Mouse (Mus musculus) brain, embryonic 14.5 days (tissue): ENCODE data around the gene Nlrp9b. TPM values are rescaled to one million over a fixed set of nuclear protein-coding genes. Genes with fewer than 3 reads are reported as not detected.
"Not testable (repeated sequence)": the region's sequence is repeated elsewhere in the genome, so short reads cannot be mapped to it uniquely, and the experiment has no call there.

ENCODE experiments used
- DNase-seq: peaks from one replicate; pipeline ENCODE4 v3.0.0-alpha.2; 2011; ENCODE audit warnings: low read depth
- CTCF ChIP-seq: fragments of 200-500 bp; IDR thresholded peaks from 2 replicates; pipeline ENCODE4 v1.5.1; 2012; ENCODE audit warnings: inconsistent platforms, mild to moderate bottlenecking, moderate library complexity, borderline replicate concordance; ENCODE audit not compliant: insufficient read depth, insufficient read length; ENCODE audit errors: extremely low read depth
- POLR2A ChIP-seq: fragments of 200-500 bp; IDR thresholded peaks from 2 replicates; pipeline ENCODE4 v1.6.1; 2012; ENCODE audit warnings: mild to moderate bottlenecking, inconsistent platforms, borderline replicate concordance; ENCODE audit not compliant: poor library complexity, insufficient read depth, insufficient read length, severe bottlenecking; ENCODE audit errors: extremely low read depth
- polyA plus RNA-seq: library from polyadenylated mRNA; depleted of rRNA; stranded (reverse); fragments of >200 nt; gene quantifications from 2 replicates; pipeline ENCODE4 v1.2.3, GENCODE M21; 2012; rRNA removed

The Nlrp9b gene
- polyA plus RNA-seq, 1 experiment: not detected

GRCm38 (mm10) chr7:19964985-19965579, 26.2 kb upstream of the Nlrp9b start, which contains the start of gene Ceacam20:
Gene Ceacam20, plus strand, starts transcription at chr7:19965412.
- TF ChIP-seq CTCF (no peak), POLR2A (no peak)
- no peak for DNase-seq

- TF ChIP-seq POLR2A (no peak), CTCF (no peak)
- DNase-seq: no peak
Observed at GRCm38 (mm10) chr7:19969106-19969505, 22.2 kb upstream of the Nlrp9b start.

GRCm38 (mm10) chr7:19969541-19970090, 21.6 kb upstream of the Nlrp9b start:
- TF ChIP-seq POLR2A (no peak), CTCF (no peak)
- no peak for DNase-seq

GRCm38 (mm10) chr7:19970196-19970595, 21.1 kb upstream of the Nlrp9b start:
- TF ChIP-seq CTCF: no peak
- TF ChIP-seq POLR2A: no peak

GRCm38 (mm10) chr7:19971516-19971915, 19.7 kb upstream of the Nlrp9b start:
- DNase-seq: no peak
- TF ChIP-seq CTCF (no peak), POLR2A (no peak)

More at GRCm38 (mm10) chr7:19970196-19970595, 21.1 kb upstream of the Nlrp9b start:
- no peak for DNase-seq

- not testable (repeated sequence) for DNase-seq
Observed at GRCm38 (mm10) chr7:19996721-19997120, 5.5 kb downstream of the Nlrp9b start.

- no peak for DNase-seq
- TF ChIP-seq CTCF (no peak), POLR2A (no peak)
Observed at GRCm38 (mm10) chr7:20009987-20010386, 18.7 kb downstream of the Nlrp9b start.

- not testable (repeated sequence) for DNase-seq
Observed at GRCm38 (mm10) chr7:20064100-20064499, 72.8 kb downstream of the Nlrp9b start.

- not testable (repeated sequence) for DNase-seq
Observed at GRCm38 (mm10) chr7:20078118-20078517, 86.9 kb downstream of the Nlrp9b start.

- DNase-seq: not testable (repeated sequence)
Observed at GRCm38 (mm10) chr7:20099380-20099779, 108.1 kb downstream of the Nlrp9b start, which contains the start of gene Vmn1r91. Gene Vmn1r91, plus strand, starts transcription at chr7:20099680.

GRCm38 (mm10) chr7:20122479-20122878, 131.2 kb downstream of the Nlrp9b start, which contains the start of gene Gm16442:
Gene Gm16442, minus strand, starts transcription at chr7:20122579.
- DNase-seq: not testable (repeated sequence)

Other genes starting within 250 kb of the Nlrp9b start
- gene Nectin2, start 241.0 kb upstream of the Nlrp9b start, polyA plus RNA-seq: 39.7 and 45.2 TPM in 2 replicates
- gene Bcam, start 220.4 kb upstream of the Nlrp9b start, polyA plus RNA-seq: 13.8 and 19.5 TPM in 2 replicates
- 0.33 and 0.58 TPM in 2 replicates for gene Cblc, start 194.7 kb upstream of the Nlrp9b start, polyA plus RNA-seq
- gene Bcl3, start 168.7 kb upstream of the Nlrp9b start, polyA plus RNA-seq: 0.47 and 0.92 TPM in 2 replicates
- 17.1 and 18.8 TPM in 2 replicates for gene Gm19345, start 139.5 kb upstream of the Nlrp9b start, polyA plus RNA-seq
- gene Ceacam16, start 130.2 kb upstream of the Nlrp9b start, polyA plus RNA-seq: not detected in 2 replicates
- gene Ceacam19, start 103.5 kb upstream of the Nlrp9b start, polyA plus RNA-seq: 0.03 and 0.15 TPM in 2 replicates
- gene Pvr, start 70.3 kb upstream of the Nlrp9b start, polyA plus RNA-seq: 8.1 and 11.9 TPM in 2 replicates
- not detected in 2 replicates for gene Igsf23, start 40.7 kb upstream of the Nlrp9b start, polyA plus RNA-seq
- gene Ceacam20, start 26.1 kb upstream of the Nlrp9b start, polyA plus RNA-seq: not detected in 2 replicates
- not detected in 2 replicates for gene Vmn1r91, start 108.2 kb downstream of the Nlrp9b start, polyA plus RNA-seq
- not detected in 2 replicates for gene Gm16442, start 131.1 kb downstream of the Nlrp9b start, polyA plus RNA-seq
- not detected in 2 replicates for gene Vmn1r93, start 147.6 kb downstream of the Nlrp9b start, polyA plus RNA-seq
- gene Vmn1r94, start 176.9 kb downstream of the Nlrp9b start, polyA plus RNA-seq: not detected in 2 replicates
- gene Vmn1r95, start 202.2 kb downstream of the Nlrp9b start, polyA plus RNA-seq: not detected in 2 replicates
- gene Gm6164, start 214.1 kb downstream of the Nlrp9b start, polyA plus RNA-seq: not detected in 2 replicates
- gene Gm4498, start 242.4 kb downstream of the Nlrp9b start, polyA plus RNA-seq: not detected in 2 replicates